Mouse (Mus musculus) spleen, postnatal 10 days (tissue): ENCODE measurements around the gene Spi1.

Source experiments
- DNase-seq, 2 experiments: peaks; one replicate each; pipeline ENCODE4 v3.0.0; 2021 to 2022; ENCODE audit warnings: low spot score in 2 of 2

The Spi1 gene

GRCm38 (mm10) chr2:91123521-91123920 is 41.3 kb downstream of the Spi1 start:
- no peak for DNase-seq

GRCm38 (mm10) chr2:91125101-91125500 is 42.9 kb downstream of the Spi1 start:
- no peak for DNase-seq

GRCm38 (mm10) chr2:91128761-91129160 is 46.6 kb downstream of the Spi1 start:
- DNase-seq: no peak

- no peak for DNase-seq
Observed at GRCm38 (mm10) chr2:91130126-91130525, 47.9 kb downstream of the Spi1 start.

- DNase-seq: no peak
Observed at GRCm38 (mm10) chr2:91131251-91131650, 49.1 kb downstream of the Spi1 start.

GRCm38 (mm10) chr2:91132035-91132434 is 49.8 kb downstream of the Spi1 start:
- DNase-seq: no peak

- no peak for DNase-seq
Observed at GRCm38 (mm10) chr2:91136513-91137412, 54.6 kb downstream of the Spi1 start.

- no peak for DNase-seq
Observed at GRCm38 (mm10) chr2:91137481-91137880, 55.3 kb downstream of the Spi1 start.

- DNase-seq: no peak
Observed at GRCm38 (mm10) chr2:91139311-91139710, 57.1 kb downstream of the Spi1 start.

- no peak for DNase-seq
Observed at GRCm38 (mm10) chr2:91139764-91140163, 57.6 kb downstream of the Spi1 start.

GRCm38 (mm10) chr2:91142920-91143319 is 60.7 kb downstream of the Spi1 start:
- DNase-seq: no peak

- no peak for DNase-seq
Observed at GRCm38 (mm10) chr2:91143401-91143800, 61.2 kb downstream of the Spi1 start.

- no peak for DNase-seq
Observed at GRCm38 (mm10) chr2:91148101-91148500, 65.9 kb downstream of the Spi1 start.

GRCm38 (mm10) chr2:91151331-91151730 is 69.1 kb downstream of the Spi1 start:
- DNase-seq: no peak

- DNase-seq: no peak
Observed at GRCm38 (mm10) chr2:91152885-91153377, 70.7 kb downstream of the Spi1 start.

GRCm38 (mm10) chr2:91154091-91154490 is 71.9 kb downstream of the Spi1 start:
- DNase-seq: no peak

GRCm38 (mm10) chr2:91157002-91157752 is 75.0 kb downstream of the Spi1 start:
- DNase-seq: no peak

- no peak for DNase-seq
Observed at GRCm38 (mm10) chr2:91160591-91160990, 78.4 kb downstream of the Spi1 start.

- no peak for DNase-seq
Observed at GRCm38 (mm10) chr2:91162952-91163351, 80.8 kb downstream of the Spi1 start.

- DNase-seq: no peak
Observed at GRCm38 (mm10) chr2:91163532-91163931, 81.3 kb downstream of the Spi1 start.

- no peak for DNase-seq
Observed at GRCm38 (mm10) chr2:91164991-91165390, 82.8 kb downstream of the Spi1 start.
